Mouse (Mus musculus) gastrocnemius, adult 2 months (tissue): ENCODE measurements around the gene C8g. TPM values are rescaled to one million over a fixed set of nuclear protein-coding genes. Genes with fewer than 3 reads are reported as not detected.

Experiments used
- DNase-seq: peaks from one replicate; pipeline ENCODE4 v3.0.0; 2022
- H3K27ac ChIP-seq: fragments of 200-600 bp; 2 replicates; pipeline ENCODE4 v1.8.1; 2022; ENCODE audit warnings: mild to moderate bottlenecking
- H3K4me3 ChIP-seq: fragments of 200-600 bp; 2 replicates; pipeline ENCODE4 v1.8.1; 2022; ENCODE audit warnings: mild to moderate bottlenecking, moderate library complexity
- CTCF ChIP-seq: fragments of 200-600 bp; IDR thresholded peaks from 2 replicates; pipeline ENCODE4 v1.8.1; 2022; ENCODE audit warnings: antibody characterized with exemption, mild to moderate bottlenecking, moderate library complexity
- intact Hi-C: fragments of 180-260 bp; cut with DNase I; formaldehyde crosslinking; loops from one replicate; pipeline ENCODE4 v1.15.1; 2025
- total RNA-seq, 2 experiments: library from RNA; stranded (reverse); gene quantifications; 2 replicates each; pipeline ENCODE4 v1.2.3; 2021

The C8g gene
- total RNA-seq, 2 experiments from 2014 or later = 1.1 to 1.6 TPM

DNA sequence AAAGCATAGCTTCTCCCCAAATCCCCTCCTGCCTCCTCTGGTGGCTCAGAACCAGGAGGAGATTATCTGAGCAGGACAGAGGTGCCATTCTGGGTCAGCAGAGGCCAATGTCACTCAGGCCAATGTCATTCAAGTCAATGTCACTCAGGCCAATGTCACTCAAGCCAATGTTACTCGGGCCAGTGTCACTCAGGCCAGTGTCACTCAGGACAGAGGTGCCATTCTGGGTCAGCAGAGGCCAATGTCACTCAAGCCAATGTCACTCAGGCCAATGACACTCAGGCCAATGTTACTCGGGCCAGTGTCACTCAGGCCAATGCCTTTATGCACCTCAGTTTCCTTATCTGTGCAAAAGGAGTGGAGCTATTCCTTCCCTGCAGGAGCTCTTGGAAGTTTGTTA is 29.0 kb downstream of the C8g start:
- Histone ChIP-seq H3K27ac (no peak overlapping the region), H3K4me3 (no peak overlapping the region)
- no peak for DNase-seq
- intact Hi-C loops = no loop called here
- TF ChIP-seq CTCF = no peak

DNA sequence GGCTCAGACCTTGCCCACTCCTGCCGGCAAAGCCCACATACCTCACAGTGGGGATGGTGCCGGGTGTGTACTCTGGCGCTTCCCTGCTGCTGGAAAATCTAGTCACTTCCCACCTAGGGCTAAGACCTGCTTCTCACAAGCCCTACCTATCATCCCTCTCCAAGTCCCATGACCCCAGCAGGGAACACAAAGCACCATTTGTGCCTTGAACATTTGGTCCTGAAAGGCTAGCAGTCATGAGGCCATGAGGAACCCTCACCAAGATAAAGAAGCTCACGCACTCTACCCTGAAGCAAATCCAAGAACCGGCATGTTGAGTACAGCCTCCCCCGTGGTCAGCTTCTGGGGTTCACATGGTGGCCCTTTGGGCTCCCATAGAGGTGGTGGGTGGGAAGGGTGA is 31.6 kb downstream of the C8g start, which contains the start of gene Ptgds:
Gene Ptgds, minus strand, starts transcription at position 78 of the 400 bp plus-strand sequence.
- DNase-seq = no peak
- no peak within 1 kb of the TSS for H3K4me3 ChIP-seq
- no peak for TF ChIP-seq CTCF
- no peak within 1 kb of the TSS for H3K27ac ChIP-seq
- intact Hi-C loops = no loop called here

DNA sequence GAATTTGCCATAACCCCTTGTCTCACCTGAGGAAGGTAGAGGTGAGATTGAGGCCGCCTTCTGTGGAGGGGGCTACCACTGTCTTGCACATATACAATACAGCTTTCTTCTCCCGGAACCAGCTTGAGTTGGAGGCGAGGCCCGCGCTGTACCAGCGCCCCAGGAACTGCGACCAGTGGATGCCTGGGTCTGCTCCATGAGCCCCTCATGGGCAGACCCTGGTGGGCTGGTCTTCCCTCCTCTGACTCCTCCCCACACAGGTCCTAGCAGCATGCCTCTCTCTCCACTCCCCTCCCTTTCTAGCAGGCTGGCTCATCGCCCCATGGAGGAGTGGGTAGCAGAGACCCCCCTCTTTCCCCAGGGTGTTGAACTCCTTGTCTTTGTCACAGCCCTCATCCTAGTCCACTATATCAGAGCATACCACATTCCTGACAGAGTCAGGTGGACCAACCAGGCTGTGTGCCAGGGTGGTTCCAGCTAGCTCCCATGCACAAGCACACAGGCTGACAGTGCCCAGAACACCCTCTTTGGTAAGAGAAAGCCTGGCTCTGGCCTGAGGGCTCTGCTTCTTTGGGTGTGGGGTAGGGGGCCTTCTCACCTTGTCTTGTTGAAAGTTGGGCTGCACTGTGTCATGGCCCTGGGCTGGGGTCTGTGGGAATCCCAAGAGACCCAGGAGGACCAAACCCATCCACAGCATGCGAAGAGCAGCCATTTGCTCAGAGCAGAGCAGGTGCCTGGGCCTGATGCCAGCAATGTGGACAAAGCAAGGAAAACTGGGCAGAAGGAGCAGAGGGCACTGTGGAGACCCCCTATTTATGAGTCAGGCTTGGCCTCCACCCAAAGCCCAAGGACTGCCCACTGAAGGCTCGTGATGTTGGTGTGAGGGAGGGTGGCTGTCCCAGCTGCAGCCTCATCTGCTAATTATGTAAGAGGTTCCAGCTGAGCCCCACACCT is 32.3 kb downstream of the C8g start:
- DNase-seq = no peak
- no peak for TF ChIP-seq CTCF
- Histone ChIP-seq H3K4me3 (no peak overlapping the region), H3K27ac (no peak overlapping the region)
- intact Hi-C loops = no loop called here

DNA sequence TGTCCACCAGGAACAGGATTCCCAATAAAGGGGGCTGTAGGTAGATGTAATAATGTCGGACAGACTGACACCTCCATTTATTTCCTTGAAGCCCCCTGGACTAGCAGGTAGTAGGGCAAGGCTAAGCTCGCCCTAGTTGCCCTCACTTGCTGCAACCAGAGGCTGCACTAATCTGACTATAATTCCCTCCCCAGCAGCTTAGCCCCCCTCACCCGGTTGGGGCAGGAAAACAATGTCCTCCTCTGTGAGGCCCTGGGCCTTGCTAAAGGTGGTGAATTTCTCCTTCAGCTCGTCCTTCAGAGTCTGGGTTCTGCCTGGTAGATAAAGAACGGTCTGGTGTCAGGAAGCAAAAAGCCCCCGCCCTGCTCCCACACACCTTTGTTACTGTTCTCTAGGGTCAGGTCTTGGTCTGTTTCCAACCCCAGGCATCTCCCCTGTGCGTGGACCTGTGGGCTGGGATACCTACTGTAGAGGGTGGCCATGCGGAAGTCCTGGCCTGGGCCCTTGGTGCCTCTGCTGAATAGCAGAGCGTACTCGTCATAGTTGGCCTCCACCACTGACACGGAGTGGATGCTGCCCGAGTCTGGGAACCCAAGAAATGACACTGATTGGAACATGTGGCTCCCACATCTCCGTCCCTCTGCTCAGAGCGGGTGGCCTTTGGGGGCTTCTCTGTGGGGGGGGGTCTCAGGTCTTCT is 33.8 kb downstream of the C8g start:
- TF ChIP-seq CTCF = no peak
- Histone ChIP-seq H3K27ac (no peak overlapping the region), H3K4me3 (no peak overlapping the region)
- no peak for DNase-seq
- intact Hi-C loops = no loop called here

DNA sequence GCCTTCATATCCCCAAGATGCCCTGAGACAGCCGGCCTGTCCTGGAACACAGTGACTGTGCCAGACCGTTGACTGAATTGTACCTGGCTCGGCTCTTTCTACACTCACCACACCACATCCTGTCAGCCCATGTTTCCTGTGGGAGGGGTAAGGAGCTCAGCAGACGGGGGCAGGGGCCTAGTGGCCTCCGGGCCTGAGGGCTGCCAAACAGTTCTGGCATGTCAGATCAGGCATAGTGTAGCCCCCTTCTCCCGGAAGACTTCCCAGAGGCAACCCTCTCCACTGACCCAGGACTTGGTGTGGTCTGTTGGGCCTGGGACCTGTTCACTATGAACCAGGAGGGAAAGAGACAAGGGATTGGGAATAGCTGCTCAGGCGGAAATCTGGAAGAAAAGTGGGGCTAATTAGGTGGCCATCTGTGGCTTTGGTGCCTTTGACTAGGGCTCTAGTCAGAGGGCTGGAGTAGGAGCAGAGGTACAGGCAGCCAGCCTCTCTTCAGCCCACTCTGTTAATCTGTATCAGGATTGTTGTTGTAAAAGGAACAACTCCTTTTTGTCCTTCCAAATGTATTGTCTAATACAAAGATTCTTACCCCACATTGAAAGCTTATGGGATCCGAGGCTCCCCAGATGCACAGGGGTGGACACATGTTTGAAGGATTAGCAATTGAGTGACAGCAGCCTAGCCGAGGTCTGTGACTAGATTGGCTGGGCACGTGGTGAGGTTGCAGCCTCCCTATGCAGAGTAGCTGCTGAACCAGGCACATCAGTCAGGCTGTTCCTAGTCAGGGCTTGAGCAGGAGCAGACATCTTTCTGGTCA is 35.5 kb downstream of the C8g start:
- intact Hi-C loops = no loop called here
- Histone ChIP-seq H3K4me3 (no peak overlapping the region), H3K27ac (peak overlapping the region; percentile 43)
- TF ChIP-seq CTCF = no peak
- no peak for DNase-seq

DNA sequence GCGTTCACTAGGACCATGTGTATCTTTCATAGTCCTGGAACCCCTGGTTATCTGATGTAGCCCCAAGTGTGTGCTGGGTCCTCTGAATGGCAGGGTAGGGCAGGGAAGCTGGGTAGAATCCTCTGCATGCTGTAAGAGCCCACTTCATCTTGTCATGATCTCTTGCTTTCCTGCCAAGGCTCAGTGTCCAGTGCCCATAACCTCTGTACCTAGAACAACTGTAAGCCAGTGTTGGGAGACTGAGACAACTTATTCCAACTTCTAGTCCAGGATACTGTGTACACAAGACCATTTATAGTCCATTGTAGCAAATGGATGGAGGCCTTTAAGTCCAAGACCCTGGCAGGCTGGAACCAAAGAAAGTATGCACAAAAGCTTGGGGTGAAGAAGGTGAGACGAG is 36.3 kb downstream of the C8g start:
- H3K27ac ChIP-seq = no peak overlapping the region

DNA sequence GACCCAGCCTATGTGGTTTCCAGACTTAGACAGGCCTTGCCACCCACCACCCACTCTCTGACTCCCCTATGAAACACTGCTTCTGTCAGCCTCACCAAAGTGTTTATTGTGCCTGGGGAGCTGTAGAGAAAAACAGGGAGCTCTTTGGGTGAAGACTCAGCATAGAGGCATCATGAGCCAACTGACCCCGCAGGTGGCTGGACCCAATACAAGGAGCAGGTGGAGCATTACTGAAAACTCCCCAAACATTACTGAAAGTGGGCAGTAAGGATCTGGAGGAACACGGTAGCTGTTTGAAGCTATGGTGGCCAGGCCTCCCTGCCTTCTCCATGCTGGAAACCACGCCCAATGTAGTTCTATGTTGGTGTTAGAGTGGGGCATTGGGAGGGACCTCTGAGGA is 37.9 kb downstream of the C8g start:
- intact Hi-C loops = no loop called here

More for the DNA sequence above, 36.3 kb downstream of the C8g start:
- TF ChIP-seq CTCF = no peak
- no peak overlapping the region for H3K4me3 ChIP-seq
- intact Hi-C loops = no loop called here
- DNase-seq = no peak

DNA sequence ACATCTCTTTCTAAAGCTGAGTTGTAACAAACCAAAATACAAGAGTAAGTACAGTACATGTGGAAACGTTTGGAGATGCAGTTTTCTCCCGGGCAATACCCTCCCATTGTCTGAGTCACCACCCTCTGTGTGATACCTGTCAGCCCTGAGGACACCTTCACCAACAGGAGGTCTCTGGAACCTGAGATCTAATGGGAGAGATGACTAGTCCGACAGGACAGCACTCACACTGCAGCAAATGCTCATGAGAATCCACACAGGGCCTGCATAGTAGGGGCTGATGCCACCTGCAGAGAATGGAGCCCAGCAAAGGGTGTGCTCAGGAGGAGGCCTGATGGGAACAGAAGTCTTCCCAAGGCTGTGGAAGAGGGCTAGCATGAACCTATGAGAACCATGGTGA is 40.1 kb downstream of the C8g start:
- Histone ChIP-seq H3K27ac (peak overlapping the region; percentile 98), H3K4me3 (peak overlapping the region; percentile 90)
- intact Hi-C loops = no loop called here
- TF ChIP-seq CTCF = no peak
- DNase-seq = no peak

More for the DNA sequence above, 37.9 kb downstream of the C8g start:
- TF ChIP-seq CTCF = no peak
- Histone ChIP-seq H3K4me3 (no peak overlapping the region), H3K27ac (no peak overlapping the region)
- no peak for DNase-seq

DNA sequence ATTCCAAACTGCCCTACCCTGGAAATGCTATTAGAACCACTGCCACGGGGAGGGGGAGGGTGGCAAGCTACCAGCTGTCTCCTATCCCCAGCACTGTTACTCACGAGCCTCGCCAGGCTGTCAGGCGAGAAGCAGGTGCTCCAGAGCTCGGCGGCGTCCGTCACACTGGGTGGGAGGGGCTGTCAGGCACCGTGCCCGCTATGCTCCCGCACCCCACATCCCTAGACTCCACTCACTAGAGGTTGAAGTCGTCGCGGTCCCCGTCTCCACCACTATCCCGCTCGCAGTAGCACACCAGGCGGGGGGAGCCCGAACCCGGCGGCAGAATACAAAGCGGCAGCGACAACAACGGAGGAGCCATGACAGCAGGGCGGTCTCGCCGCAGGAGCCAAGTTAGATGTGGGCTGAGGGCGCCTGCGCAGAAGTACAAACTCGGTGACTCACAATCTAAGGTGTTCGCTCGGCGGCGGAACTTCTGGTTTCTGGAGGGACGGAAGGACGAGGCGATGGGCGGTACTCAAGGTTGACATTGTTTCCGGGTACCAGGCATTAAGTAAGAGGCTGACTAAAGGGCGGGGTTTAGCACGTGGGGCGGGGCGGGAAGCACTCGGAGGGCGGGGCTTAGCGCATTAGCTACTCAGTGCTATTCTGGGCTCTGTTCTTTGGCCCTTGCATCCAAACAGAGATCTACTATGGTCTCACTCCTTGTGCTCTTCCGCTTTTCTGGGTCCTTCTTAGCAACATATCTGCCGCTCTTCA is 40.8 kb downstream of the C8g start, which contains the start of gene Paxx:
Gene Paxx, minus strand, starts transcription at position 544 of the 759 bp plus-strand sequence.
- peak; percentile 94 for DNase-seq
- no peak for TF ChIP-seq CTCF
- intact Hi-C loops = no loop called here
- peak within 1 kb of the TSS; percentile 90 for H3K4me3 ChIP-seq
- H3K27ac ChIP-seq = peak within 1 kb of the TSS; percentile 98

DNA sequence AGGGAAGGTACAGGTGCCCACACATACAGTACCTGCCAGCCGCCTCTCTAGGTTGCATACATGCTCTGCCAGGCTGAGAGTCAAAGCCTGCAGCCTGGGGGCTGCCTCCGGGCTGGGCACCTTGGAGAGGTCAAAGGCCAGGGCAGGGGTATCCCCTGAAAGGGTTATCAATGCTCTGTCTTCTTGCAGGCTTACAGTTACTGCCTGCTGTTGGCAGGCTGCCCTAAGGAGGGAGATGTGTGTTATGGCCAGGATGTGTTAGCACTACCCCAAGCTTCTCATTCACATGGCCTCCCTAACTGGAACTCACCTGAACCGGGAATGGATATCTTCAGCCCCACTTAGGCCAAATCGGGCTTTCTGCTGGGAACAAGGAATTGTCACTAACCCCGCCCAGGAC is 41.4 kb downstream of the C8g start:
- TF ChIP-seq CTCF = no peak
- intact Hi-C loops = no loop called here
- peak overlapping the region; percentile 98 for H3K27ac ChIP-seq
- H3K4me3 ChIP-seq = peak overlapping the region; percentile 90
- peak; percentile 55 for DNase-seq

DNA sequence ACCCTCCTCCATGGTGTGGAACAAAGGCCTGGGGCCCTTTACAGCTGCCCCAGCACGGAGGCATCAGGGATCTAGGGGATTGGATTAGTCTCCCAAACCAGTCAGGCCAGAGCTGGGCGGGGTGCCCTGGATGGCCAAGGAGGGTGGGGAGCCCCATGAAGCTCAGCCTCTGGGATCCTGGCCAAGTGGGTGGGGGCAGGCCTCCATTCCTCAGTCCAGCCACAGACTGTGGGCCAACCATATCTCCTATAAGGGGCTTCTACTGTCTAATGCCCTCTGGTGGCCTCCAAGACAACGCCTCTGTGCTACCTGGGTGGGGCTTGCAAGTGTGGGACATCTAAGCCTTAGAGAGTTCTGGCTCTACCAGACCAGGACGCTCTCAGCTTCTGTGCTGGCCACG is 42.6 kb downstream of the C8g start:
- intact Hi-C loops = no loop called here
- H3K4me3 ChIP-seq = no peak overlapping the region
- H3K27ac ChIP-seq = no peak overlapping the region
- TF ChIP-seq CTCF = no peak
- peak; percentile 79 for DNase-seq
